Mouse (Mus musculus): Measurements from ENCODE around the gene Fam53a. TPM values are rescaled to one million over a fixed set of nuclear protein-coding genes. Genes with fewer than 3 reads are reported as not detected.

Gene Fam53a
- polyA plus RNA-seq (2012; ENCODE audit: insufficient read depth, insufficient read length, low replicate concordance, missing spikeins) = not detected in 2 replicates

DNA sequence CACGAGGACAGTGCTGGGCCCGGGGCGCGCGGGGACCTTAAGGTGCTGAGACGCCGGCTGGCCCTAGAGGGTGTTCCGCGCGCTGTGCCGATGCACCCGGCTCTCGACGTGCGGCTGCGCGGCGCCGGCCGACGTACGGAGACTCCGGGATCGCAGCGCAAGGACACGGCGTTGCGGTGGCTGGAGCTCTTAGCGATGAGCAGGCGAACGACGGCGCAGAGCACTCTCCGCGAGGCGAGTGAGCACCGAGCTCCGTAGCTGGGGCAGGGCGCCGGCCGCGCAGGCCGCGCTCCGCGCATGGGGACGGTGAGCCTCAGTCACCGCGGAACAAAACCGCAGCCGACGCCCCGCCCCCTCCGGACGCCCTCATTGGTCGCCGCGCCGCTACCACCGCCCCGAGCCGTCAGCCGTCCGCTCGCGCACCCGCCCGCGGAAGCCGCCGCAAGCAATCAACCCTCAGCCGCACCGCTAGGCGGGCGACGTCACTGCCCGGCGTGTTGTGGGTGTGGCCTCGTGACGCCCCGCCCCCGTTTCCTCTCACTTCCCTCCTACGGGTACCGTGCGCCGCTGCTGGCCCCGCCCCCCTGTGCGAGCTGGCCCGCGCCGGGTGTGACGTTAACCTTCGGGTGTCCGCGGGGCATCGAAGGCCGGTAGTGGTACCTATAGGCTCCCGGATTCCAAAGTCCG, at the start of gene Fam53a, which contains the start of gene Gm9903:
Fam53a (minus strand) TSS at position 335 of the 687 bp plus-strand sequence.
Gm9903 (plus strand) TSS at position 625 of the 687 bp plus-strand sequence.
- H3K27ac ChIP-seq (ENCODE audit: insufficient read depth, low read depth, low read length) = peak within 1 kb of the TSS; percentile 83
- TF ChIP-seq CTCF (IDR thresholded peaks at IDR 0.05; ENCODE audit: insufficient read depth, low read depth, low read length) = no peak
- peak; percentile 88 for TF ChIP-seq POLR2A (IDR thresholded peaks at IDR 0.05; ENCODE audit: insufficient read depth, low read depth, low read length)
- WGBS = under 1% methylated on average over 97 of the region's 99 CpGs
- peaks cover 7% of the 10 kb centered on the region for H3K4me1 ChIP-seq (ENCODE audit: control insufficient read depth, insufficient read depth, low read length)
- H3K4me3 ChIP-seq (ENCODE audit: insufficient read depth, low read depth, low read length) = peak within 1 kb of the TSS; percentile 88

DNA sequence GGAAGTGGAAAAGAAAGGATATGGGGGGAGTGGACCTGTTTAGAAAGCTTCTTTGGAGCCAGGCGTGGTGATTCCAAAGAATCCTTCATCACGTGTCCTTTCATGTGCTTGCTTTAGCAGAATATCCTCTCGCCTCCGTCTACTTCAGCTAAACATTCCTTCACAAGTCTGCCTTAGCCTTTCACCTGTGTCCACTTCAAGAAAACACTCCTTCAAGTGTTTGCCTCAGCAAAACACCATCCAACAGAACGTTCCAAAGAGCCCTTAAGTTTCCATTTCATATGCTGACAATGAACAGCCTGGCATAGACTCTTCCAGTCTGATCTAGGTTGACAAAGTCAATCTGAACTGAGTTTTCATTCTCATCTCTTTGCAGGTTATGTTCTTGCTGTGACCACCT, 48.8 kb upstream of the Fam53a start:
- Histone ChIP-seq H3K4me3 (ENCODE audit: insufficient read depth, low read depth, low read length) (no peak overlapping the region), H3K27ac (ENCODE audit: insufficient read depth, low read depth, low read length) (no peak overlapping the region), H3K4me1 (ENCODE audit: control insufficient read depth, insufficient read depth, low read length) (no peaks in the 10 kb centered on the region)
- WGBS = 93% methylated on average over 5 of the region's 5 CpGs
- TF ChIP-seq CTCF (IDR thresholded peaks at IDR 0.05; ENCODE audit: insufficient read depth, low read depth, low read length) (no peak), POLR2A (IDR thresholded peaks at IDR 0.05; ENCODE audit: insufficient read depth, low read depth, low read length) (no peak)

DNA sequence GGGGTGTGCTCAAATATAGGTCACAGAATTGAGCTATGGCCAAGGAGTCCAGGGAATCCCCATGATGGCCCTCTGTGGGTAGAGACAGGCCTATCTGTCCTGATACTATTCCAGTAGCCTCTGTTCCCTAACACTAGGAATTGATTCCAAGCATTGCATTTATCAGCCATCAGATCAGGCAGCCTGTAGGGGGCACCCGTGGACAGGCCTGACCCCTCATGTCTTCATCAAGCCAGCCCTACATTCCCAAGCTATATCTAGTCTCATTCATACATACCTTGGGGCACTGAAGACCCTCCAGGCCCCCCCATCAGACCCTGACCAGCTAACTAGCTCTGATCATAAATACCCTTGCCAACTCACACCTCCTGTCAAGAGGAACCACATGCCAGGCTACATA, 46.5 kb upstream of the Fam53a start:
- 0% methylated on average over 1 of the region's 1 CpGs for WGBS
- TF ChIP-seq CTCF (IDR thresholded peaks at IDR 0.05; ENCODE audit: insufficient read depth, low read depth, low read length) = no peak
- TF ChIP-seq POLR2A (IDR thresholded peaks at IDR 0.05; ENCODE audit: insufficient read depth, low read depth, low read length) = no peak
- Histone ChIP-seq H3K4me3 (ENCODE audit: insufficient read depth, low read depth, low read length) (no peak overlapping the region), H3K27ac (ENCODE audit: insufficient read depth, low read depth, low read length) (no peak overlapping the region), H3K4me1 (ENCODE audit: control insufficient read depth, insufficient read depth, low read length) (no peaks in the 10 kb centered on the region)

DNA sequence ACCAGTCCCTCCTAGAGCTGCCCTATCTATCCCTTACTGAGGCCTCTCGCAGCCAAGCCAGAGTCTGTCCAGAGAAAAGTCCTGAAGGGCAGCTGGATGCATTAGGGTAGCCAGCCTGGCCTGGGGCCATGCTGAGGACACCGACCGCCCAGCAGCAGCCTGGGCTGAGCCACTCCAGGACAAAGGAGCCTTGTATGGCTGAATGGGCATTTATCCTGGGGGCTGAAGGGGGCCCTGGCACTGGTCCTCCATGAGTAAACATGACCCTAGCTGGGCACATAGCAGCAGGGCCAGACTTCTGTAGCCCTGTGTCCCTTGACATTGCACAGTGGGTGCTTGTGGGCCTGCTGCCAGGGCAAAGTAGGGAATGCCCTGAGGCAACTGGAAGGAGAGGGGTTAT, 45.0 kb upstream of the Fam53a start:
- WGBS = 60% methylated on average over 3 of the region's 3 CpGs
- no peak for TF ChIP-seq POLR2A (IDR thresholded peaks at IDR 0.05; ENCODE audit: insufficient read depth, low read depth, low read length)
- TF ChIP-seq CTCF (IDR thresholded peaks at IDR 0.05; ENCODE audit: insufficient read depth, low read depth, low read length) = no peak
- Histone ChIP-seq H3K27ac (ENCODE audit: insufficient read depth, low read depth, low read length) (no peak overlapping the region), H3K4me1 (ENCODE audit: control insufficient read depth, insufficient read depth, low read length) (no peaks in the 10 kb centered on the region), H3K4me3 (ENCODE audit: insufficient read depth, low read depth, low read length) (no peak overlapping the region)

DNA sequence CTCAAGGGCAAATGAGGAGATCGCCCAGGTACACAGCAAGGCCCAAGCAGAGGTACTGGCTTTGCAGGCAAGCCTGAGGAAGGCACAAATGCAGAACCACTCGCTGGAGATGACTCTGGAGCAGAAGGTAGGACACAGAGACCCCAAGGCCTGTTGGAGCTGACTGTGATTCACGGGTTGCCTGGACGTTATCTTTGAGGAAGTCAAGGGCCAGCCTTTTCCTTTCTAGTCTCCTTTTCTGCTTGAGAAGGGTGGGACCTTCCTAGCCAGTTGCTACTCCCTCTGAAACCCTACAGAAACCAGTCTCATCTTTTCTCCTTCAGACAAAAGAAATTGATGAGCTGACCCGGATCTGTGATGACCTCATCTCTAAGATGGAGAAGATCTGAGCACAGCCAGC, 42.2 kb upstream of the Fam53a start:
- H3K4me1 ChIP-seq (ENCODE audit: control insufficient read depth, insufficient read depth, low read length) = no peaks in the 10 kb centered on the region
- H3K4me3 ChIP-seq (ENCODE audit: insufficient read depth, low read depth, low read length) = no peak overlapping the region
- no peak for TF ChIP-seq POLR2A (IDR thresholded peaks at IDR 0.05; ENCODE audit: insufficient read depth, low read depth, low read length)
- TF ChIP-seq CTCF (IDR thresholded peaks at IDR 0.05; ENCODE audit: insufficient read depth, low read depth, low read length) = no peak
- 87% methylated on average over 5 of the region's 5 CpGs for WGBS
- H3K27ac ChIP-seq (ENCODE audit: insufficient read depth, low read depth, low read length) = no peak overlapping the region

DNA sequence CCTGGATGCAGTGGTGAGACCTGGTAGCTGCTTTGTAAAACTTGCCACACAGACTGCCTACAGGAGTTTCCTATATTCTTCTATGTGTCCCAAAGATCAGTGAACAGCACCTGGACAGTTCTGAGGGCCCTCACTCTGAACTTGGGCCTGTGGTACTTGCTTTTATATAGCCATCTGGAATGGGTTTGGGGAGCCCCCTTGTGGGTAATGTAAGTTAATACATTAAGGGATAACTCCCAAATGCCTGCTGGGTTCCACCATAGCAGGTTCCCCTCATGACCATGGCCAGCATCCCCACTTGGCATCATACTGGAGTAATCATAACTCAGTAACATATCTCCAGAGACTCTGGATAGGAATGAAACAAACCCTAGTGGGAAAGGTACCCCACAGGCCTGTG, 38.8 kb upstream of the Fam53a start:
- TF ChIP-seq CTCF (IDR thresholded peaks at IDR 0.05; ENCODE audit: insufficient read depth, low read depth, low read length) (no peak), POLR2A (IDR thresholded peaks at IDR 0.05; ENCODE audit: insufficient read depth, low read depth, low read length) (no peak)

DNA sequence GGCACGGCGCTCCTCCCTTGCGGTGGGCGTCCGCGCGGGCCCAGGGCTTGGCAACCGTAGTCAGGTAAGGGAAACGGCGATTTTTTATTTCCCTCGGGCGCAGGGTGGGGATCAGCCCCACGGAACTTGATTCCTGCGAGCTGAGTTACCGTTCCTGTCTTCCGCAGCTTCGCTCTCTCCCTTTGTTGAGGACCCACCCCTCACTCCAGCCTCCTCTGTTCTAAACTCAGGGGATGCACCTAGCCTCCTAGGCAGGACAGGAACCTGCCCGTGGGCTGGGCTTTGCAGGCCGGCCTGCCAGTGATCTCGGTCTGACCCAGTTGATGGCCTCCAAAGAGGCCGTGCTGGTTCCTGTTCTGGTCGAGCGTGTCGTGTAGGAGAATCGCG, 29.2 kb upstream of the Fam53a start:
- peak overlapping the region; percentile 50 for H3K4me3 ChIP-seq (ENCODE audit: insufficient read depth, low read depth, low read length)
- TF ChIP-seq POLR2A (IDR thresholded peaks at IDR 0.05; ENCODE audit: insufficient read depth, low read depth, low read length) = no peak
- TF ChIP-seq CTCF (IDR thresholded peaks at IDR 0.05; ENCODE audit: insufficient read depth, low read depth, low read length) = no peak
- WGBS = under 1% methylated on average over 26 of the region's 26 CpGs
- H3K4me1 ChIP-seq (ENCODE audit: control insufficient read depth, insufficient read depth, low read length) = peaks cover 16% of the 10 kb centered on the region
- H3K27ac ChIP-seq (ENCODE audit: insufficient read depth, low read depth, low read length) = no peak overlapping the region

More for the DNA sequence above, 38.8 kb upstream of the Fam53a start:
- Histone ChIP-seq H3K4me3 (ENCODE audit: insufficient read depth, low read depth, low read length) (no peak overlapping the region), H3K4me1 (ENCODE audit: control insufficient read depth, insufficient read depth, low read length) (no peaks in the 10 kb centered on the region), H3K27ac (ENCODE audit: insufficient read depth, low read depth, low read length) (no peak overlapping the region)

DNA sequence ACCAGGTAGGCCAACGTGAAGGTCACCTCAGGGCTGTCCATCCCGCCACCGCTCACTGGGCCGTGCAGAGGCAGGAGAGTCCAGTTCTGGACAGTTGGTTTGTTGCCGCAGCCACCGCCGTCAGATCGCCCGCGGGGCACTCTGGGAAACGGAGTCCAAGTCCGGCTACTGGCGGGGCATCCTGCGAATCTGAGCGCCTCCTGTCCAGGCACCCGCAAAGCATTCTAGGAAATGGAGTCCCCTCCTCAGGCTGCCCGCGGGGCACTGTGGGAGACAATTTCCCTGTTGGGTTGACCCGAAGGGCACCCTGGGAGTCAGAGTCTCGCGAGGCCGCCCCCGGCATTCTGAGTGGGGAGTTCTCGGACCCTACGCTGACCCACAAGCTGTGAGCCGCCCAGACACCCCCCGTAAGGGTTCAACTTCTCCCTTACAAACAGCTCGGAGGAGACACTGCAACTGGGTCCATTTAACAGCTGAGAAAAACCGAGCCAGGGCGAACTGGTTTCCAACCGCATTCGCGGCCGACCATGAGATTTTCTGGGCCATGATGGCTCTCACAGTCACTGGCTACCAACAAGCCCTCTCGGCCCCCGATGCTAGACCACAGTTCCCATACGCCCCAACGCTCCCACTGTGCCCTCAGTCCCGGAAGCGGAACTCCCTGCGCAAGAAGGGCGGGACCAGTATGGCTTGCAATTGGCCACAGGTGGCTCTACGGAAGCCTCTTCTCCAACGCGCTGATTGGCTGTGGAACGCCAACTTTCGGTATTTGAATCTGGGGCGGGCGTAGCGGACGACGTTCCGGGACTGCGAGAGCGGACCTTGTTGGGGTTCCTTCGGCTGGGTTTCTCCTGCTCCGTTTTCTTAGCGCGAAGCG, 28.6 kb upstream of the Fam53a start, which contains the start of the genes Tacc3 and Tmem129:
Tacc3 (plus strand) TSS at position 342 of the 877 bp plus-strand sequence.
Tmem129 (minus strand) TSS at position 630 of the 877 bp plus-strand sequence.
- H3K4me1 ChIP-seq (ENCODE audit: control insufficient read depth, insufficient read depth, low read length) = peaks cover 16% of the 10 kb centered on the region
- H3K27ac ChIP-seq (ENCODE audit: insufficient read depth, low read depth, low read length) = peak within 1 kb of the TSS; percentile 98
- peak within 1 kb of the TSS; percentile 65 for H3K4me3 ChIP-seq (ENCODE audit: insufficient read depth, low read depth, low read length)
- under 1% methylated on average over 60 of the region's 60 CpGs for WGBS
- TF ChIP-seq POLR2A (IDR thresholded peaks at IDR 0.05; ENCODE audit: insufficient read depth, low read depth, low read length) (peak; percentile 42; the same call in 1 of the 2 replicates), CTCF (IDR thresholded peaks at IDR 0.05; ENCODE audit: insufficient read depth, low read depth, low read length) (no peak)

Measured in olfactory bulb, adult 2 months (tissue).